Mouse (Mus musculus) mature B cell (primary cell): ENCODE measurements around the gene Tfdp1.

ENCODE experiments used
- in situ Hi-C: fragments of 300-500 bp; cut with MboI; formaldehyde crosslinking; loops from 2 replicates; pipeline ENCODE4 v1.14.3; 2019

Gene Tfdp1

GRCm38 (mm10) chr8:13419111-13419639 lies 80.6 kb downstream of the Tfdp1 start:
- in situ Hi-C loops: loop anchor here (10.0 kb wide), 1 partner anchor 336 kb away; the partner anchor contains the start of gene Cdc16

GRCm38 (mm10) chr8:13420970-13421369 lies 82.4 kb downstream of the Tfdp1 start:
- in situ Hi-C loops: no loop called here

- in situ Hi-C loops: no loop called here
These were observed 88.8 kb downstream of the Tfdp1 start for GRCm38 (mm10) chr8:13427351-13427750.
